Mouse (Mus musculus): ENCODE data around the gene Actrt2. TPM values are rescaled to one million over a fixed set of nuclear protein-coding genes. Genes with fewer than 3 reads are reported as not detected.

Actrt2 gene
- polyA plus RNA-seq, 1 experiment from 2014 or later: not detected

GRCm38 (mm10) chr4:154703426-154704070 is 35.9 kb upstream of the Actrt2 start:
- H3K27ac ChIP-seq (ENCODE audit: low read length): no peak overlapping the region
- H3K4me1 ChIP-seq (ENCODE audit: control insufficient read depth, insufficient read depth, low read length): no peaks in the 10 kb centered on the region
- no peaks in the 10 kb centered on the region for H3K36me3 ChIP-seq (ENCODE audit: control insufficient read depth, insufficient read depth, low read length)
- 52% methylated on average over 7 of the region's 7 CpGs for WGBS
- no peak overlapping the region for H3K9ac ChIP-seq (replicated peaks; ENCODE audit: low read depth, low read length)
- no peak overlapping the region for H3K4me2 ChIP-seq (replicated peaks; ENCODE audit: low read depth, low read length)
- H3K4me3 ChIP-seq (ENCODE audit: low read depth, low read length): no peak overlapping the region
- no peak for ATAC-seq (ENCODE audit: insufficient number of reproducible peaks, insufficient read depth, low FRiP score, low read depth)
- no peaks in the 10 kb centered on the region for H3K27me3 ChIP-seq (ENCODE audit: control insufficient read depth, insufficient read depth, low read length)
- H3K9me3 ChIP-seq (ENCODE audit: control insufficient read depth, low read depth, low read length): no peaks in the 10 kb centered on the region

DNA sequence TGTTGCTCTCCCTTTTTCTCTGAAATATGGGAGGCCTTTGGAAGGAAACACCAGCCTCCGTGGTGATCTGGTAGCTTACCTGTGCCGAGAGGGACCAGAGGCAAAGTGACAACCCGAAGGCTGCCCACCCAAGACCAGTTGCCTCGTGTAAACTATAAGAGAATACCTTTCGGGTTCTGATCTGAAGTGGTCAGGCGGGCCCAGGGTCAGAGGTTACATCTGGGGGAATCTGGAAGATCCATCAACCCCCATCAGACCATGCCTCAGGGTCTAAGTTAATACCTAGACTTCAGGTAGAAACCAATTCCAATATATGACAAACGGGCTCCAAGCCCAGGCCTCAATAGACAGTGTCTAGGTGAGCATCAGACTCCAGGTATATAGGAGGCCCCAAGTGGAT is 35.3 kb upstream of the Actrt2 start:
- Histone ChIP-seq H3K4me1 (ENCODE audit: control insufficient read depth, insufficient read depth, low read length) (no peaks in the 10 kb centered on the region), H3K9ac (replicated peaks; ENCODE audit: low read depth, low read length) (no peak overlapping the region), H3K9me3 (ENCODE audit: control insufficient read depth, low read depth, low read length) (no peaks in the 10 kb centered on the region), H3K27me3 (ENCODE audit: control insufficient read depth, insufficient read depth, low read length) (no peaks in the 10 kb centered on the region), H3K4me3 (ENCODE audit: low read depth, low read length) (no peak overlapping the region), H3K36me3 (ENCODE audit: control insufficient read depth, insufficient read depth, low read length) (no peaks in the 10 kb centered on the region), H3K4me2 (replicated peaks; ENCODE audit: low read depth, low read length) (no peak overlapping the region), H3K27ac (ENCODE audit: low read length) (no peak overlapping the region)
- WGBS: 81% methylated on average over 7 of the region's 7 CpGs
- ATAC-seq (ENCODE audit: insufficient number of reproducible peaks, insufficient read depth, low FRiP score, low read depth): no peak

DNA sequence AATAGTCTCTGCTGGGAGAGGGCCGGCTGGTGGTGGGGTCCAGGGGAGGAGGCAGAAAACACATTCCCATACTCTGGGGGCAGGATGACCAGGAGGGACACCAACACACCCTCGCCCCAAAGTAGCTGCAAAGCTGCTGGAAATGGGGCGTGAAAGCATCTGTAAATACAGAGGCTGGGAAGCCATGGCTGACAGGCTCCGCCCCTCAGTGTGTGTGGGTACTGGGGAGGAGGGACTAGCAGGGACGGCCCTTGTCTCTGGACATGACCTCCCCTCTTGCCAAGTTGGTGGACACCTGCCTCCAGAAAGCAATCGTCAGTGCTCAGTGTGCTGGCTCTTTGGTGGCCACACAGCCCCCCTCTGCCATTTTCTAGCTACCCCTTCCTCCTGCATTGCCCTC is 34.5 kb upstream of the Actrt2 start:
- no peak; the same call in 1 of the 2 replicates for ATAC-seq (ENCODE audit: insufficient number of reproducible peaks, insufficient read depth, low FRiP score, low read depth)
- no peak overlapping the region for H3K4me2 ChIP-seq (replicated peaks; ENCODE audit: low read depth, low read length)

GRCm38 (mm10) chr4:154700921-154701412 is 33.3 kb upstream of the Actrt2 start:
- Histone ChIP-seq H3K27ac (ENCODE audit: low read length) (no peak overlapping the region), H3K4me1 (ENCODE audit: control insufficient read depth, insufficient read depth, low read length) (no peaks in the 10 kb centered on the region)
- 85% methylated on average over 13 of the region's 13 CpGs for WGBS

More for the DNA sequence above, 34.5 kb upstream of the Actrt2 start:
- H3K9ac ChIP-seq (replicated peaks; ENCODE audit: low read depth, low read length): no peak overlapping the region
- H3K4me1 ChIP-seq (ENCODE audit: control insufficient read depth, insufficient read depth, low read length): no peaks in the 10 kb centered on the region
- WGBS: 57% methylated on average over 6 of the region's 6 CpGs
- H3K36me3 ChIP-seq (ENCODE audit: control insufficient read depth, insufficient read depth, low read length): no peaks in the 10 kb centered on the region
- H3K27ac ChIP-seq (ENCODE audit: low read length): no peak overlapping the region
- H3K4me3 ChIP-seq (ENCODE audit: low read depth, low read length): no peak overlapping the region
- no peaks in the 10 kb centered on the region for H3K9me3 ChIP-seq (ENCODE audit: control insufficient read depth, low read depth, low read length)
- H3K27me3 ChIP-seq (ENCODE audit: control insufficient read depth, insufficient read depth, low read length): no peaks in the 10 kb centered on the region

DNA sequence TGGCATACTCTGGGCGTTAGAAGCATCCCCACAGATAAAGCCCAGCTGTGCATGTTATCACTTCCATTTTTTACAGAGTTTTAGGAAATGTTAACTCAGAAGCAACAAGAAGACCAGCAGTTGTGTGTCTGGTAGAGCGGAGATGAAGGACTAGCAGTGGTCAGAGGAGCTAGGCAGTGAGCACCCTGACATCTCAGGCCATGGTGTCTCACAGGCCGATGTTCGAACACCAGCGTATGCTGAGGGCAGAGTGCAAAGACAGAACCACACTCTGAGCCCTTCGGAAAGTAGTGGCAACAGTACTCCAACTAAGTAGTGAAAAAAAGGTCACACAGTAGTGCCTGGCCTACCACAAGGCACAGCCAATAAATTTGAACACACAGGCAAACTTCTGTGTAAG is 32.8 kb upstream of the Actrt2 start:
- WGBS: 90% methylated on average over 6 of the region's 6 CpGs
- no peak overlapping the region for H3K9ac ChIP-seq (replicated peaks; ENCODE audit: low read depth, low read length)
- no peak overlapping the region for H3K4me3 ChIP-seq (ENCODE audit: low read depth, low read length)
- H3K9me3 ChIP-seq (ENCODE audit: control insufficient read depth, low read depth, low read length): no peaks in the 10 kb centered on the region
- H3K36me3 ChIP-seq (ENCODE audit: control insufficient read depth, insufficient read depth, low read length): no peaks in the 10 kb centered on the region
- no peaks in the 10 kb centered on the region for H3K4me1 ChIP-seq (ENCODE audit: control insufficient read depth, insufficient read depth, low read length)
- H3K27ac ChIP-seq (ENCODE audit: low read length): no peak overlapping the region
- no peak for ATAC-seq (ENCODE audit: insufficient number of reproducible peaks, insufficient read depth, low FRiP score, low read depth)
- H3K4me2 ChIP-seq (replicated peaks; ENCODE audit: low read depth, low read length): no peak overlapping the region
- no peaks in the 10 kb centered on the region for H3K27me3 ChIP-seq (ENCODE audit: control insufficient read depth, insufficient read depth, low read length)

More at GRCm38 (mm10) chr4:154700921-154701412, 33.3 kb upstream of the Actrt2 start:
- no peak overlapping the region for H3K4me3 ChIP-seq (ENCODE audit: low read depth, low read length)
- H3K4me2 ChIP-seq (replicated peaks; ENCODE audit: low read depth, low read length): no peak overlapping the region
- no peaks in the 10 kb centered on the region for H3K27me3 ChIP-seq (ENCODE audit: control insufficient read depth, insufficient read depth, low read length)
- ATAC-seq (ENCODE audit: insufficient number of reproducible peaks, insufficient read depth, low FRiP score, low read depth): no peak
- H3K36me3 ChIP-seq (ENCODE audit: control insufficient read depth, insufficient read depth, low read length): no peaks in the 10 kb centered on the region
- no peaks in the 10 kb centered on the region for H3K9me3 ChIP-seq (ENCODE audit: control insufficient read depth, low read depth, low read length)
- H3K9ac ChIP-seq (replicated peaks; ENCODE audit: low read depth, low read length): no peak overlapping the region

DNA sequence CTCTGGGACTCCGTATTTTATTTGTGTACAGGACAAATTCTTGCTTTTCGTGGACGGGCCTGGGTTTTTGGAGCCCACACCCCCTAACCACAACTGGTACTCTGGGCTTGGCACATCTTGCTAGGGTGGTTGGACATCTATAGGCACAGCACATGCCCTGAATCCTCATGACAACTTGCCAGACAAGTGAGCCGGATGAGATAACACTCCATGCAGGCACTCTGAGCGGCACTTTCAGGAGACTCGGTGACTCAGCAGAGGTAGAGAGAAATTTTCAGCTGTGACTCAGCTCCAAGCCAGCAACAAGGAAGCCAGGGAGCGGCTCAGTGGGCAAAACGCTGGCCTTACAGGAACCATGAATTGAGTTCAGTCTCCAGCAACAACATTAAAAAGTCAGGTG is 31.6 kb upstream of the Actrt2 start:
- H3K4me2 ChIP-seq (replicated peaks; ENCODE audit: low read depth, low read length): no peak overlapping the region
- ATAC-seq (ENCODE audit: insufficient number of reproducible peaks, insufficient read depth, low FRiP score, low read depth): no peak
- WGBS: 82% methylated on average over 8 of the region's 8 CpGs

GRCm38 (mm10) chr4:154698631-154699030 is 31.0 kb upstream of the Actrt2 start:
- H3K9ac ChIP-seq (replicated peaks; ENCODE audit: low read depth, low read length): no peak overlapping the region
- H3K4me1 ChIP-seq (ENCODE audit: control insufficient read depth, insufficient read depth, low read length): no peaks in the 10 kb centered on the region
- no peaks in the 10 kb centered on the region for H3K36me3 ChIP-seq (ENCODE audit: control insufficient read depth, insufficient read depth, low read length)
- no peak for ATAC-seq (ENCODE audit: insufficient number of reproducible peaks, insufficient read depth, low FRiP score, low read depth)
- H3K4me3 ChIP-seq (ENCODE audit: low read depth, low read length): no peak overlapping the region
- no peak overlapping the region for H3K27ac ChIP-seq (ENCODE audit: low read length)
- H3K27me3 ChIP-seq (ENCODE audit: control insufficient read depth, insufficient read depth, low read length): no peaks in the 10 kb centered on the region
- H3K9me3 ChIP-seq (ENCODE audit: control insufficient read depth, low read depth, low read length): no peaks in the 10 kb centered on the region
- no peak overlapping the region for H3K4me2 ChIP-seq (replicated peaks; ENCODE audit: low read depth, low read length)
- WGBS: 100% methylated on average over 1 of the region's 1 CpGs

More for the DNA sequence above, 31.6 kb upstream of the Actrt2 start:
- H3K36me3 ChIP-seq (ENCODE audit: control insufficient read depth, insufficient read depth, low read length): no peaks in the 10 kb centered on the region
- H3K4me1 ChIP-seq (ENCODE audit: control insufficient read depth, insufficient read depth, low read length): no peaks in the 10 kb centered on the region
- H3K4me3 ChIP-seq (ENCODE audit: low read depth, low read length): no peak overlapping the region
- no peak overlapping the region for H3K9ac ChIP-seq (replicated peaks; ENCODE audit: low read depth, low read length)
- no peaks in the 10 kb centered on the region for H3K27me3 ChIP-seq (ENCODE audit: control insufficient read depth, insufficient read depth, low read length)
- no peaks in the 10 kb centered on the region for H3K9me3 ChIP-seq (ENCODE audit: control insufficient read depth, low read depth, low read length)
- no peak overlapping the region for H3K27ac ChIP-seq (ENCODE audit: low read length)

DNA sequence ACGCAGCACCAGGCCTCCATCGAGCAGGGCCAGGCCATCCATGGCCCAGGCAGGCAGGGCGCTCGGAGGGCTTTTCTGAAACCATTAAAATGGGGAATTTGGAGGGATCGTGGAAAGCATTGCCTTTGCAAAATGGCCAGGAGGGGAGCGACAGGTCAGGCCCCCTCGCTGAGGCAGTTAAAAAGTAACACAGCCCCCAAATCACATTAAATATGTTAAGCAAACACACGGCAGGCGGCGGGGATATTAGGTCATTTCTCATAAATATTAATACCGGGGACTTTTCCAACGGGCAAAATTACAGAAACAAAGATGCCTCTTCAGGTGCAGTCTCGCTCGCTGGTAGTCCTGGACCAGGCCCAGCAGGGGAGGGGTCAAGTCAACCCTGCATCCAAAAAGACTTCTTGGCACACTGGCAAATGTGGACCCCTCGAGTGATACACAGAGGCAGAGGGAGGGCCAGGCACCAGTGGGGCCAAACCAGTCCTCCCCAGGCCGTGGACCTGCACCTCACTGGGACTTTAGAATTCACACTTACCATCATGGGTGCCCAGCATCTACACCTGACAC is 30.4 kb upstream of the Actrt2 start:
- WGBS: 71% methylated on average over 16 of the region's 16 CpGs
- H3K4me2 ChIP-seq (replicated peaks; ENCODE audit: low read depth, low read length): no peak overlapping the region
- no peaks in the 10 kb centered on the region for H3K27me3 ChIP-seq (ENCODE audit: control insufficient read depth, insufficient read depth, low read length)
- H3K4me1 ChIP-seq (ENCODE audit: control insufficient read depth, insufficient read depth, low read length): no peaks in the 10 kb centered on the region
- H3K36me3 ChIP-seq (ENCODE audit: control insufficient read depth, insufficient read depth, low read length): no peaks in the 10 kb centered on the region
- no peak for ATAC-seq (ENCODE audit: insufficient number of reproducible peaks, insufficient read depth, low FRiP score, low read depth)
- no peak overlapping the region for H3K27ac ChIP-seq (ENCODE audit: low read length)
- no peak overlapping the region for H3K4me3 ChIP-seq (ENCODE audit: low read depth, low read length)
- no peaks in the 10 kb centered on the region for H3K9me3 ChIP-seq (ENCODE audit: control insufficient read depth, low read depth, low read length)
- no peak overlapping the region for H3K9ac ChIP-seq (replicated peaks; ENCODE audit: low read depth, low read length)
